Mouse (Mus musculus) CD4-positive, CD25-positive, alpha-beta regulatory T cell, adult 2 months (primary cell): ENCODE measurements around the gene Rbpms2.
"Not testable (repeated sequence)": the region's sequence is repeated elsewhere in the genome, so short reads cannot be mapped to it uniquely, and the experiment has no call there.

Experiments used
- DNase-seq: peaks from one replicate; pipeline ENCODE4 v3.0.0-alpha.2; 2012; ENCODE audit warnings: low read depth, low spot score

Gene Rbpms2

DNA sequence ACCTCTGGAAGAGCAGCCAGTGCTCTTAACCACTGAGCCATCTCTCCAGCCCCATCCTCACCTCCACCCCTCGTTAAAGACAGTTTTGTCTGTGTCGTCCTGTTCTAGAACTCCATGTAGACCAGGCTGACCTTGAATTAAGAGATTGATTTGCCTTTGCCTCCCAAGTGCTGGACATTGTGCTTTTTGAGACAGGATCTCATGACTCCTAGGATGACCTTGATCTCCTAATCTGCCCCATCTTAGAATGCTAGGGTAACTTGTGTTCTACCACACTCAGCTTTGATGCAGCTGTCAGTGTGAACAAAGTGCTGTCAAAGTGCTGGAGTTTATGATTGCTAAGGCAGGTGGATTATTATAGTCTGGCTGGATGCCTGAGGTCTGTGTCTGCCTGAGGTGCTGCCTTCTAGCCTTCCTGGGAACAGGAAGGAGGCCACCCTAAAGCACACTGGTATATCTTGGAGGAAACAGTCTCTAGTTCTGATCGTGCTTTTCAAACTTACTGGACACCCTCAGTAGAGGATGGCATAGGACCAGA lies 25.3 kb downstream of the Rbpms2 start:
- no peak for DNase-seq

DNA sequence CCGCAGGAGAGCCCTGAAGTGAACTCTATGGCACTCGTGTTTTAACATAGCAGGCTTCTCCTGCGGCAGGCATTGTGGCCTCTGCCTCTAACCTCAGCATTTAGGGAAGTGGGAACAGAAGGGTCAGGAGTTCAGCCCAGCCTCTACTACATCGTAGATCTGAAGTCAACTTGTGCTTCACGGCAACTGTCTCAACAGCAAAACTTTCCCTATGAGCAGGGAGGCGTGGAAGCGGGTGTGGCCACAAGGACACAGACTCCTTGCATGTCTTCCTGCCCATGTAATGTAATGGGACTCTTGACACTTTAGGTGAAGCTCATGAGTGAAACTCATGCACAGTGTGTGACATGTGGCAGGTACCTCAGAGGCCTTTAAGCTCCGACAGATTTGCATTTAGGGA lies 26.1 kb downstream of the Rbpms2 start:
- no peak for DNase-seq

DNA sequence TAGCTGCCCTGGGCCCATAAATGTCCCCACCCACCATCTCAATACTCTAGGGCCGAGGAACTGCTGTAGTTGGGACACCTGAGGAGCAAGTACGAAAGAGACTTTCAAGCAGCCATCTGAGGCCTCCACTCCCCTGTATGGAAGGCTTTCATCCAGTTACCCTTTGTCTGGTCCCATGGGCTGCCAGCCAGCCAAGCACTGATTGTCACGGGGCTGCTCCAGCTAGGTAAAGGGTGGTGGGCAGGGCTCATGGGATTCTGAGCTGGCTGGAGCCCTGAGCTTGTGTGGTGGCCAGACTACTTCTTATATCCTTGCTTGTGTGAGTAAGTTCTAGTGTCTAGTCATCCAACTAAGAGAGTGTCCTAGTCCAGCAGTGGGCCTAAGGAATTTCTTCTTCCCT lies 27.8 kb downstream of the Rbpms2 start:
- no peak for DNase-seq

DNA sequence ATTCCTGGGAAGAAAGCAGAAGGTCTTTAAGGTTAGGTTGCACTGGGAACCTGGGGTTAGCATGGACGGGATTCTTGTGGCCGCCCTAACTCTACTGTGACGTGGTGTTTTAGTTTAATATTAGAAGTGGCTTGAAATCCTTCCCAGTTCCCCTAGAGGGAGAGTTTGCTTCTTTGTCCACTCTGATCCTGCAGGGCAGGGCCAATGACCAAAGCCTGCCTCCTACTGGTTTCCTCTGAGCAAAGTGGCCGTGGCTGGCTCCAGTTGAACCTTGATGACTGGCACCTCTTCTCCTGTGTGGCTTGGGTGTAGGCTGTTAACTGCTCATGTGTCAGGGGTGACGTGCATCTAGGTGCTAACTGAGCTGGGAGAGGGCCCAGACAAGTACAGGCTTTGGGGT lies 31.6 kb downstream of the Rbpms2 start:
- DNase-seq: no peak

DNA sequence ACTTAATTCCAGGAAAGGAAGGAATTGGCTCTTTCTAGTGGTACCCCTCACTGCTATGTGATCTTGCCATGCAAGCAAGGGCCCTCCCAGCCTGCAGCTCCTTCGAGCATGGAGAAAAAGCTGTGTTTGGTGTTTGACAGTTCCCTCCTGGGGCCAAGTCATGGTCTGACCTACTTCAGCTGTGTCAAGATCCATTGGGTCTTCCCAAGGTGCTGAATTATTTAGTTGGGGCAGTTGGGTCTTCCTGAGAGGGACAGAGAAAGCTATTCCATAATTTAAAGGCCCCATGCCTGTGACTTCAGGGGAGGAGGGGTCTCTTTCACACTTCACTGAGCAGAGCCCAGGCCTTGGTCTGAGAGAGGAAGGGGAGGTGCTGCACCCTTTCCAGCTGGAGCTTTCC lies 32.0 kb downstream of the Rbpms2 start:
- no peak for DNase-seq

DNA sequence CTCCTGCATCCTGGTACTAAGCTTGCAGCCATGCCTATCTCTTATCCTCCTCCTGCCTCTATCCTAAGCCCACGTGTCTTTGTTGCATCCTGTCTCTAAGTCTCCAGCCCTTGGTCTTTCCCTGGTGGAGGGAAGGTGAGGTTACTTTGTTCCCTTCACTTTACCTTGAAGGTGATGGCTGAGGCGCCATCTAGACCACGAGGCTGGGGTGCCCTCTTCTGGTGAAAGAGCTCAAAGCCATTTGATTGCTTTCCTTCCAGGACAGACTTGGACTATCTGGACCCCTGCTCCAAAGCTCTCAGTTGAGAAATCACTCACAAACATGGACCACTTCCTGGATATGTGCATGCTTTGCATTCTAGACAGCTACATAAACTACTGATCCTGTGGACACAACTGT lies 34.7 kb downstream of the Rbpms2 start:
- peak; percentile 74 for DNase-seq

DNA sequence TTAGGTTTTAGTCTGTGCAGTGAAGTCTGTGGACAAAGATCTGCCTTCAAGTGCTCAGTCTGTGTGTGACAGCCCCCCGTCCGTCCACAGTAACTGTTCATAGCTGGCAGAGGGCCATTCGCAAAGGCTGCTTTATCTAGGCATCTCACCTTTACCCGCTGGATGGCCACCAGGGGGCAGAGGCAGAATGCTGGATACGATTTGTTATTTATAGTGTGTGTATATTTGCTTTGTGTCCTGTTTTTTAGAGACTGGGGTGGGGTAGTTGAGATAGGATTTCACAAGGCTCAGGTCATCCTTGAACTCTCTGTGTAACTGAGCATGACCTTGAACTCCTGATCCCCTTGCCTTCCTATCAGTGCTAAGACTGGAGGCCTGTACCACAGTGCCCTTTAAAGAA lies 36.6 kb downstream of the Rbpms2 start:
- DNase-seq: peak; percentile 74

DNA sequence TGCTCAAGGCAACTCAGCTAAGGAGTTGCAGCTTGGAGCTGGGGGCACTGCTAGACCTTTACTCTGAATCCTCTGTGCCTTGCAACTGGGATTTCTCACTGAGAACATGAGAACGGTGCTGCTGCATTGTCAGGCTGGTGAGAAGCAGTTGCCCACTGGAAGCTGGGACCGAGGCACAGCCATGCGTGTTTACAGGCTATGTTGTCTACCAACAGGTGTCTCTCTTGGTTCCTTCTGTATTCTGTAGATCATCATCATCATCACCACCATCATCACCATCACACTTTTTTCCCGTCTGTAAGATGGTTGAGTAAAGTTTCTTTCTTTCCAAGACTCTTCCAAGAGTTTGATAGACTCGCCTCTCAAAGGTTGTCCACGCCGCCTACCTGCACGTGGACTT lies 38.3 kb downstream of the Rbpms2 start, which contains the start of gene Oaz2:
Gene Oaz2 (plus strand): TSS at position 301 of the 400 bp plus-strand sequence.
- DNase-seq: no peak

DNA sequence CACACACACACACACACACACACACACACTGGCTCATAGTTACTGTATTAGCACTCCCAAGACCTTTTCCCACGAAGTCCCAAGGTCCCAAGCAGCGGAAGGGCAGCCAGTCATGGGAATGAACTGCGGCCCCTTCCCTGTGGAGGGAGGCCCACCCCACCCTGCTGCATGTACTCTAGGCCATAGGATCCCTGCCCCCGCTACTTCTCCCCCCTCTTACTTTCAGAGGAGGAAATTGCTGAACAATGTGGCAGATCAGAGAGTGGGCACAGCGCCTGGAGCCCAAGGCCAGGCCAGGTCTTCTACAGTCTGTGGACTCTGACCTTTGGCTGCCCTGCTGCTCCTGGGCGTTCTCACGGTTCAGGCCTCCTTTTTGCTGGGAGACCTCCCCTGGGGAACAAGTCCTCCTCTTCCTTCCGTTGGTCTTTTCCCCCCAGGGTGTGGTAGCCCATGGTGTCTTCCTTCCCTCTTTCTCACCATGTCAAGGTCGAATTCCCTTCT lies 42.0 kb downstream of the Rbpms2 start:
- no peak for DNase-seq

DNA sequence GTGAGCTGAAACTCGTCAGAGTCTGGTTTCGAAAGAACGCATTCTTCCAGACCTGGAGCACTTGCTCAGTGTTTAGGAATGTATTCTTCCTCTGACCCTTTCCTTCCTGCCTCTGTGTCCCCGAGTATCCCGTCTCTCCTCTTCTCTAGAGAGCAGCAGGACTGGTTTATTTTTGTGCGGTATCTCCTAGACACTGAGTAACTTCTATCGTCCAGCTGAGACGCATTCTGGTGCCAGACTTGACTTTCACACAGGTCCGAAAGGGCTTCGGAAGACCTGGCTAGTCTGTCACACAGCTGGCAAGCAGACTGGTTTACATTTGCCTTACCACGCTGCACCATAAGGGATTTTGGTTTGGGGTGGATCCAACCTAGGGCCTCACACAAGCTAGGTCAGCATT lies 43.5 kb downstream of the Rbpms2 start:
- DNase-seq: no peak

DNA sequence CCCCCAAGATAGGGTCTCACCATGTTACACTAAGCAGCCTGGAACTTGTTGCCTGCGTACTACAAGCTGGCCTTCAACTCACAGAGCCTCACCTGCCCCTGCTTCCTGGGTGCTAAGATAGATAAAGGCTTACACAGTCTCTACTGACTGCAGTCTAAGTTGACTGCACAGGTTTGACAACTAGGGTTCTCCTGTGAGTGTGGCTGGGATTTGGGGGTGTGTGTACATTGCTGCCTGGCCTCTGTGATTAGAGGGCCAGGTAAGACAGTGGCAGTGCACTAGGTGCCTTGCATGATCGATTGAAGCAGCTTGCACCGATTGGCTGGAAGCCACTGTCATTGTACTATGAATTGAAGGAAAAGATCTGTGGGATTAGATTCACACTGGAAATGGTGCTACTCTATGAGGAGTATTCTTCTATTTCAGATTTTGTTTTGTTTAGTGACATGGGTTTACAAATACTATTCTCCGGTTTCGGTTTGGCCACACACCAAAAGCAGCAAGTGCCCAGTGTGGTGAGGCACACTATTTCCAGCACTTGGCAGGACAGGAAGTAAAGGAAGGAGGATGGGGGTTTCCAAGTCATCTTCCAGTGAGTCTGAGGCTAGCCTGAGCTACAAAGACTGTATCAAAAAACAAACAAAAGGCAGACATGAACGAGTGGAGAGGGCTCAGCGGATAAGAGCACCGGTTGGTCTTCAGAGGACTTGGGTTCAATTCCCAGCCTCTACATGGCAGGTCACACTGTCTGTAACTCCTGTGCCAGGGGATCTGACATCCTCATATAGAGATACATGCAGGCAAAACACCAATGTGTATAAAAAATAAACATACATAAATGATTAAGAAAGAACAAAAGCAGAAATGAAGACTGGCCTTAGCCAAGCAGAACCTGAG lies 46.3 kb downstream of the Rbpms2 start:
- DNase-seq: no peak

DNA sequence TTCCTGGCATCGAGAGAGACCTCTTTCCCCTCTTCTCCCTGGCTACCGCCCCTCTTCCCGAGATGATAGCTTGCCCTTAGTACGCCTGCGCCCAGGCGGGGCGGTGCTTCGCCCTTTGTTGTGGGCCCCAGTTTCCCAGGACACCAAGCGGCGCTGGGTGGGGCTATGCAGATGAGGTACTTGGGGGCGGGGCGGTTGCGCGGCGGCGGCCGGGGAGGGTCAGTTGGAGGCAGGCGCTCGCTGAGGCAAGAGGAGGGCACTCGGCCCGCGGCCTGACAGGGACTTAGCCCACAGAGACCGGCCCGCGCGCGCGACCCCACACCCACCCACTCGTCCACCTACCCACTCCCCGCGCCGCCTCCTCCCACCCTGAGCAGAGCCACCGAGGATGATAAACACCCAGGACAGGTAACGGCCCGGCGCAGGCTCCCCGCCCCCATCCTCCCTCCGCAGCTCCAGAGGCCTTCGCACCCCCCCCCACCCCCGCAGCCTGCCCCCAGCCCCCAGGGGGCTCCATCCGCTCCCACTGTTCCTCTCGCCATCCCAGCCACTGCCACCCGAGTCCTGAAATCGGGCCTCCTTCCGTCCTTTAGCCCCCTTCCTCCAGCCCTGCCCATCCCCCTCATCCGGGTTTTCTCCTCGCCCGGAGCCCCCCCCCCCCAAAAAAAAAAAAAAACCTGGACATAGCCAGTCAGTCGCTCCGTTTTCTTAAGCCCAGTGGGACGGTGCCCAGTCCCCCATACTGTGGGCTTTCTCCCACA lies 47.1 kb downstream of the Rbpms2 start:
- DNase-seq: peak; percentile 96

DNA sequence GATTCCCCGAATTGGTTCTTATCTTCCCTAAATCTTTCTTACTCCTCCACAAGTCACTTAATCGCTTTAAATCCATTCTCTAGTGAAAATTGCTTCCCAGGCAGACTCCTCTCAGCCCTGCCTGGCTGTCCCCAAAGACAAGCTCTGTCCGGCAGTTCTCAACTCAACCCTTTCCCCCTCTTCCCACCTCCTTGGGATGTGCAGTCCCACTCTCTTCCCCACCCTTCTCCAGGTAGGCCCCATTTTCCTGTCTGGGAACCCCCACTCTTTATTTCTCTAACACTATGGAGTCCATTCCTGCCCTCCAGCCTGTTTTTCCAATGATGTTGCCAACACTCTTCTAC lies 47.6 kb downstream of the Rbpms2 start:
- no peak for DNase-seq

DNA sequence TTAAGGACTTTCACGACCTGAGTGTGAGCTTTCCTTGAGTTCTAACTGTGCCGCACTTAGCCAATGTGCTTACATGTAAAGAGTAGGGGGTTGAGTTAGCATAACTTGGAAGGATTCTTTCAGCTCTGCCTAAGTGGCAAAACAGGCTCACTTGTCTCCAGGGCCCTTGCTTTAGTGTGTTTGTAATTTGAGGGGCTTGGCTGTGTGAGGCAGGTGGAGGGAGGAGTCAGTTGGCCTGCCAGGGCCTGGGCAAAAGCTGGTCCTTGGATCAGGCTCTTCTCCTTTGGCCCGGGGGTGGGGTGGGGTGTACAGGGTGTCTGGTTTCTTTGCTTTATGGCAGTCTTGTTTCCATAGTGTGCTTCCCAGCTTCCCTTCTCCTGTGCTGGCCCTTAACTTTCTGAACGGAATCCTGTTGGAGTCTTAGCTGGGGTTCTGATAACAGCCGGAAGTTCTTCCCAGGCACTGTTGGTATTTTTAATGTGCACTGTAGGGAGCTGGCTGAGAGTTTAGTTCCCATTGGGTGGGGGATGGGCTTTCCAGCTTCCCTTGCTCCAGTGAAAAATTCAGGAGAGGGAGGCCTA lies 49.8 kb downstream of the Rbpms2 start:
- no peak for DNase-seq

DNA sequence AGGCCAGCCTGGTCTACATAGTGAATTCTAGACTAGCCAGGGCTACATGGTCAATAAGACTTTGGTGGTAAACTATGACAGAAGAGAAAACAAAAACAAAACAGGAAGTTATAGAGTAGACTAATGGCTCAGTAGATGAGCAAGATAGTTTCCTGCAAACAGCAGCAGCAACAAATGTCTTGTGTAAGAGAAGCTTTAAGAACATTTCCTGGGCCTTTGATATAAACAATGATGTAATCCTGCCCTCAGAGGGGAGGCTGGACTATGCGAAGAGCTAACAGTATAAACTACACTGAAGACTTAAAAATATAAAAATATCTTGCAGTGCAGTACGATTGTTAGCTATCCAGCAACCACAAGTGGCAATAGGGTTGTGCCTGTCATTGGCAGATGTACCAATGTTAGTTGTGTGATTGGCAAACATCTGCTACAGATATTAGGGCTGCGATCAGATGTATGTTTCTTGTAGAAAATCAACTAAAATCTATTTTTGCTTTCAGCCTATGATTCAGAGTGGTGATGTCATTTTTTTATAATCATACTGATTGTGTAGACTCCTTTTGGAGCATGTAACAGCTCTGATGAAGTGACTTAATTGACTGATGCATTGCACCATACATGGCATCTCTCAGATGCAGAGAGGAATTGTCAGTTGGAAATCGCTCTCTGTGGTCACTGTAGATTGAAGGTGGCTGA lies 51.6 kb downstream of the Rbpms2 start:
- DNase-seq: peak; percentile 36

DNA sequence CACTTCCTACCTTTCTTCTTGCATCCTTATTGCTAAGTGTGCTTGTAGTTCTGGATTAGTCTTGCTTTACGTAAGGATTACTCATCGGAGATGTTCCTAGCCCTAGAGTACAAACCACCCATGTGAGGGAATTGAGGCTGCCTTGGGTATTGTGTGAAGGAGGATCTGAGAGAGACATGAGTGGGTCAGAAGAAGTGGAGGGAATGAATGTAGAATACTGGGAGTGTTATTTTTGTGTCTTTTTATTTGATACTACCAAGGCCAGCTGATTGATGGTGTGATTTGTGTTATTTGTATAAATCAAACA lies 52.1 kb downstream of the Rbpms2 start:
- no peak for DNase-seq

DNA sequence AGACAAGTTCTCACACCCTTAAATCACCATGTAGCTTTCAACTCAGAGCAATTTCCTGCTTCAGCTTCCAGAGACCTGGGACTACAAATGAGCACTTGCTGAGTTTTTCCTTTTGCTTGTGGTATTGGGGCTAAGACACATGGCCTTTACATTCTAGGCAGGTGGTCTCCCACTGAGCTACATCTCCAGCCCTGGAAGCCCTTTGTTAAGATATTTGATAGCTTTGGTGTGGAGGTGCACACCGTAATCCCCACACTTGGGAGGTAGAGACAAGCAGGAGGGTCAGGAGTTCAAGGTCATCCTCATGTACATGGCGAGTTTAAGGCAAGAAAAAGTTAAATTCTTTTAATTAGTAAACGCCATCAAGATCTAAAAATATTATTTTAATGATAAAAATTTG lies 52.7 kb downstream of the Rbpms2 start:
- DNase-seq: no peak

DNA sequence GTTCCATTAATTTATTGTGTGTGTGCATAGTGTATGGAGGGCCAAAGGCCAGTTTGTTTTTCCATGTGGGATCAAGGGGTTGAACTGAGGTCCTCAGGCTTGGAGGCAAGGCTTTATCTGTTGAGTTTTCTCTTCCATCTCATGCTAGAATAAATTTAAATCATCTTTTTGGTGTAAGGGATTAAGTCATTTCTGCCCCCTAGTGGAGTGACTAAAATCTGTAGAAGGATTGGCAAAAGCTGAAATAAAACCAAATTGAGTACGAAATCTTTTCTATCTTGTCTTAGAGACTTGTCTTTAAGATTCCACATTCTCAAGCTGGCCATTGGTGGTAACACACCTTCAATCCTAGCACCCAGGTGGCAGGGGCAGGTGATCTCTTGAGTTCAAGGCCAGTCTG lies 53.5 kb downstream of the Rbpms2 start:
- DNase-seq: peak; percentile 54

DNA sequence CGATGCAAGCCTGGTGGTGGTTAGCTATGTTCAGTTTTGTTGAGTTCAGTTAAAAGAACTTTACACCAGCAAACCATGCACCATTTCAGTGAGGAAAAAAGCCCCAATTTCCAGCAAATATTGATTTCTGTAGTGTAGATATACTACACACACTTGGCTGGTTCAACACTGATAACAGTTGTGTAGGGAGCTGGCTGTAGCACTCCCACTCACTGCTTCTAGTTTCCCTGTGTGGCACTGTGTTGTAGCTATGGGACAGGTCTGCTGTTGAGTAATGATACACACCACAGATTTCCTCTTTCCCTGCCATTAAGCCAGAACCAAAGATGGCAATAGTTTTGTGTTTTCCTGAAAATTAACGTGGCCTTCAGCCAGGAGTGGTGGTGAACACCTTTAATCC lies 55.3 kb downstream of the Rbpms2 start:
- no peak for DNase-seq

DNA sequence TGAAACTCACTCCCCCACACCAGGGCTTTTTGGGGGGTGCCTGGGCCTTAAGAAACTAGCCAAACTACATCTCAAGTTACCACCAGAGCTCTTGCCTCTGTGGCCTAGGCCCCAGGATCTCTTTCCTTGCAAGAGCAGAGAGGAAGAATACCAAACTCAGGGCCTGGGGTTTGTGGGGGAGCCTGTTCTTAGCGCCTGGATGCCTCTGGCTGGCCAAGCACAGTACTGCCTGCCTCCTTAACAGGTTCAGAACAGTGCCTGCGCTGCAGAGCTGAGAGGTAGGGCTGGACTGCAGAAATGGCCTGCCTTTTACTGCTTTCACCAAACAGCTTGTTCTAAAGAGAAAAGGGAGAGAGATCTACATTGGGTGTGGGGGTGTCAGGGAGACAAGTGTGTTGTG lies 60.4 kb downstream of the Rbpms2 start:
- DNase-seq: not testable (repeated sequence)

DNA sequence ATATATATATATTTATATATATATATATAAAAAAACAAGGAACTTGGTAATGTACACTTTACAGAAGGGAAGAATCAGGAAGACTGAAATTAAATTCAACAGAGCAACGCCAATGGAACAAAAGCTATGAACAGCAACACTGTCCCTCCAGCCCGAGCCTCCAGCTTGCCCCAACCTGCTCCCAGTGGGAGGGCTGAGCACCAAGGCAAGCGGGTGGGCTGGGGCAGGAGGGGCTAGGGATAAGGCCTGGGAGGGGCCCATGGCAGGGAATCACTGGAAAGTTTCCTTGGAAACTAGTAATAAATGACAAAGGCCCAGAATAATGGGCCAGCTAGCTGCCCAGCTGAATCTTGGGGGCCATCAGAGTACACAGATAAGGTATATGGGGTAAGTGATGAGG lies 63.0 kb downstream of the Rbpms2 start:
- no peak for DNase-seq
